Mouse (Mus musculus): Measurements from ENCODE around the gene Reck.

DNA sequence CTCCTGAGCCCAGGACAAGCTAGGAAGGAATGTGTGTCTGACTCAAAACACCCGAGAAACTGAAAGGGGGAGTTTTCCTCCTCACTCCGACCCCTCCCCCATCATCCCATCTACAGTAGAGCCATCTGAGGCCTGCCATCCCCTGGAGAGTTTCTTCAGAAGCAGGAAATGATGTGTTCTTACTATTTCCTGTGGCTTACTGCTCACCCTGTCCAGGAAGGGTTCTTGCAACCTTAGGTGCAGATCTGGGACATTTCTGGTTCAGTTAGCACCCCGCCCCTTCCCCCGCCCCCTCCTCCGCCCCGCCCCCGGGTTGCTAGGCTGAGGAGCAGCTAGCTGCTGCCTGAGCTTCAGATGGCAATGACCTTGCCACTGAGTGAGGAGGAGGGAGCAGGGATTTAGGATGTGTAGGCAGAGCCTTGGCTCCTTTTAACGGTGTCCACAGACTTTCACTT, 96.8 kb downstream of the Reck start:
- TF ChIP-seq CTCF (IDR thresholded peaks at IDR 0.05; ENCODE audit: insufficient read depth, low read length) = no peak
- no peak for TF ChIP-seq POLR2A (IDR thresholded peaks at IDR 0.05; ENCODE audit: borderline replicate concordance, extremely low read depth, low read depth, low read length)

All from lung, adult 2 months (tissue).